Mouse (Mus musculus): ENCODE measurements around the gene Pde7b. TPM values are rescaled to one million over a fixed set of nuclear protein-coding genes. Genes with fewer than 3 reads are reported as not detected.

Gene Pde7b
- polyA plus RNA-seq, 3 experiments from 2014 or later: 0.16 to 1.7 (median 0.34) TPM

Other genes starting within 250 kb of the Pde7b start
- 10 to 100 TPM in 2 of 3 experiments, 1 to 10 TPM in 1; 9.8 to 17.5 (median 13.3) TPM for gene Ahi1, start 227.5 kb upstream of the Pde7b start, polyA plus RNA-seq (2017; shearing (Covaris generic))